Mouse (Mus musculus) hindbrain, embryonic 16.5 days (tissue): Measurements from ENCODE around the gene Shank2. TPM values are rescaled to one million over a fixed set of nuclear protein-coding genes. Genes with fewer than 3 reads are reported as not detected.

Experiments
- ATAC-seq: fragments of 200-750 bp; cut with Nextera tagmentation; 2 replicates; pipeline ENCODE4 v1.8.0; 2017; ENCODE audit warnings: moderate TSS enrichment, moderate library complexity
- H3K27ac ChIP-seq: fragments of 300-500 bp; sonication (generic); 2 replicates; pipeline ENCODE4 v1.5.1; 2014; ENCODE audit warnings: low read depth, mild to moderate bottlenecking, control low read depth, low read length, moderate library complexity
- H3K27me3 ChIP-seq: fragments of 300-500 bp; sonication (generic); replicated peaks from 2 replicates; pipeline ENCODE4 v1.6.1; 2014; ENCODE audit warnings: low read length; ENCODE audit not compliant: control insufficient read depth, insufficient read depth
- H3K36me3 ChIP-seq: fragments of 300-500 bp; sonication (generic); 2 replicates; pipeline ENCODE4 v1.6.1; 2014; ENCODE audit warnings: mild to moderate bottlenecking, low read length, moderate library complexity, mixed read lengths; ENCODE audit not compliant: control insufficient read depth, insufficient read depth
- H3K4me1 ChIP-seq: fragments of 300-500 bp; sonication (generic); 2 replicates; pipeline ENCODE4 v1.6.1; 2014; ENCODE audit warnings: low read depth, low read length; ENCODE audit not compliant: control insufficient read depth, insufficient read depth
- H3K4me2 ChIP-seq: fragments of 300-500 bp; sonication (generic); 2 replicates; pipeline ENCODE4 v1.6.1; 2014; ENCODE audit warnings: mild to moderate bottlenecking, low read length, control low read depth, moderate library complexity
- H3K4me3 ChIP-seq: fragments of 300-500 bp; sonication (generic); 2 replicates; pipeline ENCODE4 v1.5.1; 2014; ENCODE audit warnings: mild to moderate bottlenecking, low read length, control low read depth, moderate library complexity
- H3K9ac ChIP-seq: fragments of 300-500 bp; sonication (generic); 2 replicates; pipeline ENCODE4 v1.6.1; 2014; ENCODE audit warnings: low read depth, mild to moderate bottlenecking, control low read depth, low read length, moderate library complexity
- H3K9me3 ChIP-seq: fragments of 300-500 bp; sonication (generic); 2 replicates; pipeline ENCODE4 v1.6.1; 2014; ENCODE audit warnings: mild to moderate bottlenecking, low read length, moderate library complexity; ENCODE audit not compliant: control insufficient read depth
- WGBS: fragments of 180-500 bp; shearing (Covaris S2); extraction: QIAGEN DNeasy Blood & Tissue Kit; methylation state at CpG from one replicate; pipeline ENCODE4 v1.1.7; 2014; 5-methylcytosine and 5-hydroxymethylcytosine counted together
- polyA plus RNA-seq: library from polyadenylated mRNA; unstranded; fragments of >200 nt; fragmentation: Nextera tagmentation; extraction: Ambion mirVana; gene quantifications from 2 replicates; pipeline ENCODE4 v1.2.1, GENCODE M21; 2015

Shank2 gene
- polyA plus RNA-seq, 1 experiment from 2014 or later, result 9.0 TPM

DNA sequence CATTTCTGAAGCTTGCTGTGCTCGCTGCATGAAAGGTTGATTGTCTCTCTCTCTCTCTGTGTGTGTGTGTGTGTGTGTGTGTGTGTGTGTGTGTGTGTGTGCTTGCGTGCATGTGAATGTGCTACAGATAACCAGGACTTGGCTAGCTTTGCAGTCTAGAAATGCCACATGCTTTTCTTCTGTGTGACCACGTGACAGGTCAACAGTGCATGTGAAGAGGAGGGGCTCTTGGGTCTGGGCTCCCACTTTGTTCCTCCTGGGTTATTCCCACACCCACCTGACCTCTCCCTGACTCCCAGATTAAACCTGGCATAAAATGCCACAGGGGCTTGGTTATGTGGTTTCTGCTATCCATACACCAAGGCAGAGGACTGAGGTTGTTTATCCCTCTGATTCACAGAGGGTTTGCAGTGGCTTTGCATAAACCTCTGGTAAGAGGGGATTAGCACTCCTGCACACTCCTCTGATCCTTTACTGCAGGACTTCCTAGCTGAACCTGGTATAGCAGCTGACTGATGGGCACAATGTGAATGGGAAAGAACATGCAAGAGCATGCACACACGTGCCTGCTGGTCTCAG, 109.4 kb downstream of the Shank2 start:
- peak overlapping the region; percentile 1; the same call in 1 of the 2 replicates for H3K9ac ChIP-seq

DNA sequence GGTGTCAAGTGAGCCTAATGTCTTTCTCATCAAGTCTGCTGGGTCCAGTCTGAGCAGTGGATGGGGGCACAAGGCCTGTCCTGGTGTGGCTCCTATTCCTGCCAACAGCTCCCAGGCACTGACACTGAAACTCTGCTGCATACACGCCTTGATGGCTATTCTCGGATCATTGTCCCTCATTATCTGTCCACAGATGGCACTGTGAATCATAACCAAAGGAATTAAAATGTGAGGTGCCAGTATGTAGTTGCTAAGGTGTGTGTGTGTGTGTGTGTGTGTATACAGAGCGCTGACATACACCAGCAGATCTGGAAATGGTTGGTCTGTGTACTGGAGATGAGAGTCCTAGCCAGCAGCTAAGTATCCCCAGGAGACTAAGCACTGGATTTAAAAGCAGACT, 110.3 kb downstream of the Shank2 start:
- Histone ChIP-seq H3K27ac (no peak overlapping the region), H3K4me2 (no peak overlapping the region), H3K4me3 (no peak overlapping the region), H3K27me3 (no peaks in the 10 kb centered on the region), H3K9me3 (no peaks in the 10 kb centered on the region), H3K9ac (no peak overlapping the region), H3K36me3 (no peaks in the 10 kb centered on the region), H3K4me1 (peaks cover 8% of the 10 kb centered on the region)
- WGBS, result 65% methylated on average over 3 of the region's 3 CpGs
- no peak for ATAC-seq

More for the DNA sequence above, 109.4 kb downstream of the Shank2 start:
- Histone ChIP-seq H3K4me2 (no peak overlapping the region), H3K4me3 (no peak overlapping the region), H3K27me3 (no peaks in the 10 kb centered on the region), H3K4me1 (peaks cover 8% of the 10 kb centered on the region), H3K36me3 (no peaks in the 10 kb centered on the region), H3K9me3 (no peaks in the 10 kb centered on the region), H3K27ac (no peak overlapping the region)
- 30% methylated on average over 4 of the region's 4 CpGs for WGBS
- no peak for ATAC-seq

DNA sequence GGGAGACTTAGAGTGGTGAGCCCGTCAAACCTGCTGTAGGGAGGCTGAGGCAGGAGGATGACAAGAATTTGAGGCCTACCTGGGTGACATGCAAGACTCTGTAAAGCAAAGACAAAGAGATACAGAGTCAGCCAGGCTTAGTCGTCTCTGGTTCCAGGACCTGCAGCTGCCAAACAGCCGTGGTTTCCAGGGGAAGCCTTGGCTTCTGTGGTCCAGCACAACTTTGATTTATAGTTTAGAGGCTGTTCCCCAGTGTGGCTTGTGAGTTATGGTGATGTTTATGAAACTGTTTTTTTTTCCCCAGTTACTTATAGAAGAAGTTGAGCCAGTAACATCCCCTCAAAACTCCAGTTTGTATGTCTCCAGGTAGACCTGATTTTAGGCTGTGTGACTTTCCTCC, 112.5 kb downstream of the Shank2 start:
- Histone ChIP-seq H3K4me1 (peaks cover 5% of the 10 kb centered on the region), H3K4me3 (no peak overlapping the region), H3K36me3 (no peaks in the 10 kb centered on the region), H3K27me3 (no peaks in the 10 kb centered on the region), H3K9ac (no peak overlapping the region), H3K4me2 (no peak overlapping the region), H3K27ac (no peak overlapping the region), H3K9me3 (no peaks in the 10 kb centered on the region)
- 88% methylated on average over 3 of the region's 3 CpGs for WGBS
- no peak for ATAC-seq

DNA sequence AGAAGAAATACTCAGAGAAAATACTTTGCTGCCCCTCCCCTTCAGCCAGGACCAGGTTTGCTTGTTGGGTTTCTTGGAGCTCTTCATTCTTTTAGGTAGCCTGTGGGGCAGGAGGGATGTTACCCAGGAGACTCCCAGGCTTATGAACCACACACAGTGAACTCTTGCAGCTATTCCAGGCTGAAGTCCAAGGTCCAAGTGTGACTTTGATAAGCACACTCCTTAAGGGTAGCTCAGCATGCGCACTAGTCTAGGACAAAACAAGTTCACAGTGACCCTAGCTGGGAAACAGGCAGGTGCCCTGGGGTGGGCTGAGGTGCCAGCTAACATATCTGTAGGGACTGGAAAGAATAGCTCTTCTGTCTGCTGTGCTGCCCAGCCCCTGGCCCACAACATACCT, 117.8 kb downstream of the Shank2 start:
- H3K36me3 ChIP-seq, result no peaks in the 10 kb centered on the region
- no peak overlapping the region for H3K4me2 ChIP-seq
- WGBS, result 95% methylated on average over 1 of the region's 1 CpGs
- no peak for ATAC-seq
- H3K9me3 ChIP-seq, result no peaks in the 10 kb centered on the region
- no peak overlapping the region for H3K9ac ChIP-seq
- no peaks in the 10 kb centered on the region for H3K4me1 ChIP-seq
- no peak overlapping the region for H3K27ac ChIP-seq
- no peaks in the 10 kb centered on the region for H3K27me3 ChIP-seq
- no peak overlapping the region for H3K4me3 ChIP-seq

DNA sequence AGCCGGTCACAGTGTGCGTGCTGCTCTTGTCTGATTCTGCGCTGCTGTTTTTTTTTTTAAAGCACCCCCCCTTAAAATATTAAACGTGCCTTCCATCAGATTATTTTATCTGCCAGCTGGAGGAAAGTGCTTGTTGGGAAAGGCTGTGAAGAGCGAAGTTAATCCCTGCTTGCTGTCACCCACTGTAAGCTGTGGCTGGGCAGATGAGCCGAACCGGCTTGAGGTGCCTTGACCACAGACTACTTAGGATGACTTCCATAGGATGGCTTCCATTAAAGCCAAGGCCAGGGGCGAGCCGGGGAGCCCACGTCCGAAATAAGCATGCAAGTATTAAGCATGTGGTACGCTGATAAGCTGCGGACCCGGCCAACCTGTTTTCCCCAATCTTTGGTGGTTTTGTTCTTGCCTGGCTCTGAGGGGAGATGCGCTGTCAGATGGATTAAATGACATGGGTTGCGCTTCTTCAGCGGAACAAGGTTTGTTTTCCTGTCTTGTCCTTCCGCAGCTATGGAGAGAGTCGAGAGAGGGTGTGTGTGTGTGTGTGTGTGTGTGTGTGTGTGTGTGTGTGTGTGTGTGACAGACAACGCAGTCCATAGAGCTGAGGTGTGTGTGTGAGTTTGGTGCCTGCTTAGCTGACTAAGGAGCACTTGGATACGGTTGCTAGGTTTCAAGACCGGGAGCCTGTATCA, 131.1 kb downstream of the Shank2 start:
- peak overlapping the region; percentile 50 for H3K4me2 ChIP-seq
- peak overlapping the region; percentile 31 for H3K4me3 ChIP-seq

DNA sequence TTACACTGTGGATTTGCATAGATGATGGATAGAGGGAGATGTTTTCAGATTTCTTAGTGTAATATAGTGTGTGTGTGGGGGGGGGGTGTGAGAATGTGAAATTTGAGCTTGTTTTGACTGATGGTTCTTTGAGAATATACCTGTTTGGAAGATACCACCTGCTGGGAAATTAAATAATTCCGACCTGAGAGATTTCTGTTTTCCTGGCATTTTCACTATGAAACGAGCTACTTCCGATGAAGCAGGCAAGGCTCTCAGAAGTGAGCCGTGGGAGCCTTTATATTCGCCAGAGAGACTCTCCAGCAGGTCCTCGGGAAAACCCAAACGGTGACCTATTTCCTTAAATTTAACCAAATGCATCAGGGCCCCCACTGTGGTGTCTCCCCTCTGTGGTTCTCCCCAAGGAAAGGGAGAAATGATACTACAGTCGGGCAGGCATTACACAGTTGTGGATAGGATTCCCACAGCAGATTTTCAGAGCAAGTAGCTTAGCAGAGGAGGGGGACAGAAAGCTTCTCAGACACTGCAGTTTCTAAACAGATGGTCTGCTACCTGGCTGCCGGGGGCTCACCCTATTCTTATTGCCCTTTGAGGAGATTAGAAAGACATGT, 131.8 kb downstream of the Shank2 start:
- no peaks in the 10 kb centered on the region for H3K9me3 ChIP-seq
- peak overlapping the region; percentile 32 for H3K4me3 ChIP-seq
- H3K9ac ChIP-seq, result peak overlapping the region; percentile 48
- H3K4me2 ChIP-seq, result peak overlapping the region; percentile 50
- no peaks in the 10 kb centered on the region for H3K27me3 ChIP-seq
- ATAC-seq, result peak; percentile 43
- H3K4me1 ChIP-seq, result peaks cover 7% of the 10 kb centered on the region
- no peaks in the 10 kb centered on the region for H3K36me3 ChIP-seq
- WGBS, result 31% methylated on average over 9 of the region's 9 CpGs
- H3K27ac ChIP-seq, result peak overlapping the region; percentile 86

More for the DNA sequence above, 131.1 kb downstream of the Shank2 start:
- peak; percentile 85 for ATAC-seq
- H3K9me3 ChIP-seq, result no peaks in the 10 kb centered on the region
- H3K4me1 ChIP-seq, result peaks cover 7% of the 10 kb centered on the region
- H3K9ac ChIP-seq, result peak overlapping the region; percentile 41; the same call in 1 of the 2 replicates
- no peaks in the 10 kb centered on the region for H3K36me3 ChIP-seq
- H3K27me3 ChIP-seq, result no peaks in the 10 kb centered on the region
- 55% methylated on average over 22 of the region's 22 CpGs for WGBS
- peak overlapping the region; percentile 86 for H3K27ac ChIP-seq

DNA sequence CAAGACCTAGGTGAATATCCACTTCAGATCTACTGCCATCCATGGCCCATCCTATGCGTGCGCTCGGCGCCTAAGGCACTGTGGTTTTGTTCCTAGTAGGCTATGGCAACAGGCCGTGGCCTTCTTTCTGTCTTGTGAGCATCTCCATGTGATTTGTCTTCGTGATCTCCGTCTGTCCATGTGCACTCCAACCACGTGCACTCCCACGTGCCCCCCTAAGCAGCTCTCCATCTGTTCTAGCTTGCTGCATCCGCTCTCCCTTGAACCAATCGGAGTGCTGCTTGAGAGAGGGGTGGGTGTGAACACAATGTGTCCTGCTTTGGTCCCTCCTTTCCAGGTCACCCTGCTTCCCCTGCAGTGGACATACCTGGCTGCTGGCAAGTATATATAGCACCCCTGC, 133.0 kb downstream of the Shank2 start:
- H3K9ac ChIP-seq, result no peak overlapping the region
- H3K27ac ChIP-seq, result peak overlapping the region; percentile 17; the same call in 1 of the 2 replicates
- peaks cover 11% of the 10 kb centered on the region for H3K4me1 ChIP-seq
- no peak overlapping the region for H3K4me2 ChIP-seq
- H3K36me3 ChIP-seq, result no peaks in the 10 kb centered on the region
- no peak overlapping the region for H3K4me3 ChIP-seq
- H3K9me3 ChIP-seq, result no peaks in the 10 kb centered on the region
- ATAC-seq, result no peak
- H3K27me3 ChIP-seq, result no peaks in the 10 kb centered on the region
- 84% methylated on average over 11 of the region's 11 CpGs for WGBS

DNA sequence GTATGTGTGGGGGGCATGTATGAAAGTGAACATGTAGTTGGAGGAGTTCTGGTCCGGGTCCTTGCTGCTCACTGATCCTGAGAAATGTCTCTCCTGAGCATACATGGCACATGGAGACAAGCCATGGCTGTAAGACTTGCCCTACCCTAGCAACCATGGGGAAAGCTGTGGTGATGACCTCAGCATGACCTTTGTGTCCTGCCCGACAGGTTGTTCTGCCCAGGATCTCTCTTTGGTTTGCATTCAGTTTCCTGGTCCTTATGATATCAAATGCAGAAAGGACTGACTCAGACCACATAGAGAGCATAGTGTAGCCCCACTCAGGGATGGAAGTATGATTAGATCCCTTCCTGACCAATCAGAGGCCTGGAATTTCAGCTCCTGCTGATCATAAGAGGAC, 136.1 kb downstream of the Shank2 start:
- Histone ChIP-seq H3K27ac (no peak overlapping the region), H3K9me3 (no peaks in the 10 kb centered on the region), H3K4me2 (no peak overlapping the region), H3K4me1 (peaks cover 8% of the 10 kb centered on the region), H3K27me3 (no peaks in the 10 kb centered on the region), H3K4me3 (no peak overlapping the region), H3K36me3 (no peaks in the 10 kb centered on the region), H3K9ac (no peak overlapping the region)
- no peak for ATAC-seq
- WGBS, result 81% methylated on average over 2 of the region's 2 CpGs

DNA sequence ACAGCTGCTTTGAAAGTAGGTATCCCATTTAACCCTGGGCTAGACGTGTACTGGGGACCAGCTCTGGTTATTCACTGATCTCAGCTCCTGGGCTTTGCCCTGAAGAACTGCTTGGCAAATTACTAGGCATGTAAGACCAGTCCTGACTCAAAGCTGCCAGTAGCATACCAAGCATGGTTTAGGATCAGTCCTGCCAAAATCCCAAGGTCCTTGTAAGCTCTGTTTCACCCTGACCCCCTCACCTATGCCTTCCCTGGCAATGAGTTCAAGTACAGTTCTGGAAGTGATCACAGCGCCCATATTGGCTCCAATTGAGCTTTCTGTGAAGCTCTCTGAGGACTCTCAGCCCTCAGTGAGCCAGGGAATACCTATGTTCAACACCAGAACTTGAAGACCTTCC, 136.7 kb downstream of the Shank2 start:
- 67% methylated on average over 2 of the region's 2 CpGs for WGBS
- ATAC-seq, result no peak
- H3K27me3 ChIP-seq, result no peaks in the 10 kb centered on the region
- no peak overlapping the region for H3K4me2 ChIP-seq
- no peaks in the 10 kb centered on the region for H3K36me3 ChIP-seq
- no peaks in the 10 kb centered on the region for H3K9me3 ChIP-seq
- H3K4me3 ChIP-seq, result no peak overlapping the region
- no peak overlapping the region for H3K27ac ChIP-seq
- H3K9ac ChIP-seq, result no peak overlapping the region
- peaks cover 6% of the 10 kb centered on the region; the same call in 1 of the 2 replicates for H3K4me1 ChIP-seq
